Mouse (Mus musculus): ENCODE results near the gene Ndufb5.
"Not testable (repeated sequence)": the region's sequence is repeated elsewhere in the genome, so short reads cannot be mapped to it uniquely, and the experiment has no call there.

The Ndufb5 gene

GRCm38 (mm10) chr3:32736244-32737171, at the start of gene Ndufb5:
Ndufb5 (plus strand) TSS chr3:32736990.
- peak; percentile 97 to 98 for DNase-seq

GRCm38 (mm10) chr3:32687156-32687555, 49.6 kb upstream of the Ndufb5 start:
- DNase-seq, result no peak

GRCm38 (mm10) chr3:32689567-32689999, 47.2 kb upstream of the Ndufb5 start:
- DNase-seq, result no peak

DNA sequence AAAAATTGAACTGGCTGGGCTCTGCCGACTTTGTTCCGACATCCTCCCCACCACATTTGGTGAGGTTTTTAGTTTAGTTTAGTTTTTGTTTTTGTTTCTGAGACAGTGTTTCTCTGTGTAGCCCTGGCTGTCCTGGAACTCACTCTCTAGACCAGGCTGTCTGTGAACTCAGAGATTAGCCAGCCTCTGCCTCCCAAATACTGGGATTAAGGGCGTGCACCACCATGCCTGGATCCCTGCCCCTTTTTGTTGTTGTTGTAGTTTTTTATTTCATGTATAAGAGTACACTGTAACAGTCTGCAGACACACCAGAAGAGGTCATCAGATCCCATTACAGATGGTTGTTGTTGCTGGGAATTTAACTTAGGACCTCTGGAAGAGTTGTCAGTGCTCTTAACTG, 46.8 kb upstream of the Ndufb5 start:
- no peak for DNase-seq

DNA sequence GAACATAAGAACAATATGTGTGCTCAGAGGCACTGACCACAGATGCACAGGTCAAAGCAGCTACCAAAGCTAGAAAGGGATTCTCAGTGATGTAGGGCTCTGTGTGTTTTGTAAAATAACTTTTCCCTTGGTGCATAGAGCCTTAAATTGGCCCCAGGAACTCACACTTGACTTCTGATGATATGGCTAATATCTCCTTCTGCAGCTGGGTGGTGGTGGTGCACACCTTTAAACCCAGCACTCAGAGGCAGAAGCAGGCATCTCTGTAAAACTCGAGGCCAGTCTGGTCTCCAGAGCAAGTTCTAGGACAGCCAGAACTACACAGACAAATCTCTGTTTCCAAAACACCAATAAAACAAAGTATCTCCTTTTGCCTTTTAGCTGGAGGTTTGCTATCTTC, 45.9 kb upstream of the Ndufb5 start:
- no peak for DNase-seq

GRCm38 (mm10) chr3:32691841-32692240, 44.9 kb upstream of the Ndufb5 start:
- DNase-seq, result no peak

- no peak for DNase-seq
Observed at GRCm38 (mm10) chr3:32694211-32694610, 42.6 kb upstream of the Ndufb5 start.

- no peak for DNase-seq
Observed at GRCm38 (mm10) chr3:32694737-32695582, 41.8 kb upstream of the Ndufb5 start.

GRCm38 (mm10) chr3:32695583-32695980, 41.2 kb upstream of the Ndufb5 start:
- DNase-seq, result no peak

GRCm38 (mm10) chr3:32698228-32698863, 38.4 kb upstream of the Ndufb5 start:
- DNase-seq, result peak; percentile 91 to 95

- DNase-seq, result not testable (repeated sequence)
Observed at GRCm38 (mm10) chr3:32704021-32704420, 32.8 kb upstream of the Ndufb5 start.

DNA sequence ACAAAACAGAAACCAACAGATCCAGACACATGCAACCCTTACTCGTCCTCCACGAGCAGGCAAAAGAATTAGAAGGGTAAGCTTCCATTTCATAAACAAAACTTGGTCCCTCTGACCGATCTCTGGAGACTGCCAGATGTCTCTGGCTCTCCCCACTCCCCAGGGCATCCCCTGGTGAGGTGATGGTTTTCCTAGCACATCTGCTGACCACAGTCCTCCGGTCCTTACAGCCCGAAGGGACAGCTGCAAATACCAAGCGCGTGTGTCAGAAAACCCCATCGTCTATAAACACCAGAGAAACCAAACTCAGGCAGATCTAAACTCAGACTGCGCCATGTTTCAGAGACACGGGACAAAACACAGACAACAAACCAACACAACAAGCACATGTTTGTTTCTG, 32.2 kb upstream of the Ndufb5 start:
- not testable (repeated sequence) for DNase-seq

DNA sequence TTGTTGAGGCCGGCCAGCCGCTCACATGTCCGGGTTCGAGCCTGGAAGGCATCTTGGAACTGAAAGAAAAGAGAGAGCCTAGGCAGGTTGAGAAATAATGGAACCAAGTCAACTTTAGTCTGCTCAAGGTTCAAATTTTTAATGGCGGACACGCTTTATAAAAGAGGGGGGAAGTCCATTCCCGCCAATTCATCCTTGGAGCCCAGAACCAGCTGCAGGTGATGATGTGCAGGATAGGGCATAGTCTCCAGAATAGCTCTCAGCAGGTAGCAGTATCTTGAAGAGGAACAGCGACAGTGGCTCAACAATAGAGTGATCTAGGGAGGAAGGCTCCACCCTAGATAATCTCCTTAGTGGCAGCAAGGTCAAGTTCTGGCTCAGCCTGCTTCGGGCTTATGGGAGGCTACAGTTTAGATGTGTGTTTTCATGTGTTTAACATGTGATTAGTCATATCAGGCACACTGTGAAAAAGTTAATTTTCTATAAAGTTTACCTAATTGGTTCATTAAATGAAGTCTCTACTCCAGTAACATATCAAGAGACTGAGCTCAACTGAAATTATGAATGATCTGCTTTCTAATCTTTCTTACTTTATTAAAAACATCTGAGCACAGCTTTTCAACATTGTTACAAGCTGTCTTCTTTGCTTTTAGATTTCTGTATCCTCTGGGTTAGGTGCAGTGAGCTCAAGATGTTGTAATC, 31.0 kb upstream of the Ndufb5 start, which contains the start of gene Actl6a:
Actl6a (plus strand) TSS at position 652 of the 702 bp plus-strand sequence.
- not testable (repeated sequence) for DNase-seq

DNA sequence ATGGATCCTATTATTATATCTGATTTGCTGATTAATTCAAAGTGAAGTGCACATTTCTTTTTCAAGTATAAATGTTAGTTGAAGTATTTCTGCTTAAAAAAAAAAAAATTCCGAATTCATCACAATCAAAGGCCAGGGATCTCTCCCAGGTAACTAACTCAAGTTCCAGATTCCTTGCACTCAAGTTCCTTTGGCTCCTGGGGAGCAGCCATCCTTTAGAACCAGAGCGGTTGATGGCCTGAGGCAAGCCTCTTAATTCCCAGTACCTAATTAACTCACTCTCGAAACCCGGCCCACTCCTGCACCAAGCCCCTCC, 28.8 kb upstream of the Ndufb5 start:
- DNase-seq, result no peak

- peak; percentile 98 to 100 for DNase-seq
Observed at GRCm38 (mm10) chr3:32708368-32709231, 28.2 kb upstream of the Ndufb5 start.

GRCm38 (mm10) chr3:32709388-32709787, 27.4 kb upstream of the Ndufb5 start:
- DNase-seq, result no peak

DNA sequence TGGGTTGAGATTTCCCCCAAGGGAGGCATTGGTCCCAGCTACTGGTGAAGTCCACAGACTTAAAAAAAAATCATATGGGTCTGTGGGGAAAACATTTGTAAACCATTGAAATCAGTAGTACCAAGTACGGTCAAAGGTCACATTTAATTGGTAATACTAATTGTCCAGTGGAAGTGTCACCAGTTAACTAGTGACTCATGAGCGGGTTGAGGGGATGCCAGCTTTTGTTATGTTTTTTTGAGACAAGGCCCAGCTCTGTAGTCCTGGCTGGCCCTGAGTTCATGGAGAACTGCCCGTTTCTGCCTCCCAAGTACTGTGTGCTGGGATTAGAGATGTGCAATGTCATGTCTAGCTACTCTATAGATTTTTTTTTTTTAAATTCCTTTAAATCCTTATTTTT, 23.1 kb upstream of the Ndufb5 start:
- DNase-seq, result peak; percentile 9 to 39

GRCm38 (mm10) chr3:32717403-32717802, 19.4 kb upstream of the Ndufb5 start:
- not testable (repeated sequence) for DNase-seq

DNA sequence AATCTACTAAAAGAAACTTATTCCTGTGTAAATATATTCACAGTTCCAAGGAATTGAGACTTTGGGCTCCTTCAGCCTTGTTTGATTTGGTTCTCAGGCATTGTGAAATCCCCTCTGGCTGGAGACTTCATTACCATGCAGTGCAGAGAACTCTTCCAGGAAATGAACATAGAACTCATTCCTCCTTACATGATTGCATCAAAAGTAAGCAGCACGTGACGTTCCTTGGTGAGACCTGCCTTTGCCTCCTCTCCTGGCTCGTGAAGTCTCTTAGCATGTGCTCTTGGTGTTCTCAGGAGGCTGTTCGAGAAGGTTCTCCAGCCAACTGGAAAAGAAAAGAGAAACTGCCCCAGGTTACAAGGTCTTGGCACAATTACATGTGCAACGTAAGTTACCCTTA, 18.5 kb upstream of the Ndufb5 start:
- DNase-seq, result no peak

DNA sequence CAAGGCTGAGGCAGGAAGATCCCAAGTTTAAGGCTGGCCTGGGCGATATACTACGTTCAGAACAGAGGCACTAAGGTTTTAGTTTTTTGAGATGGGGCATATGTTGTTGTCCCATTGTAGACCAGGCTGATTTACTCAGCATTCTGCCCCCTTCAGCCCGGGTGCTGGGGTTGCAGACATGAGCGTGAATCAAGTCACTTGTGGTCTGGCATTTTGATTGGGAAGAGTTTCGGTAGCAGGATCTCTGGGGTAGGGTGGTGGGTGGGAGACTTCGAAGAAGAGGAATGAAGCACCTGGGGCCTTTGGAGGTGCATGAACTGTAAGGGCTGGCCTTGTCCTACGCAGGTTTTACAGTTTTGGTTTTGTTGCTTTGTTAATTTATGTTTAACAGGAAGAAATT, 12.6 kb upstream of the Ndufb5 start:
- no peak for DNase-seq

DNA sequence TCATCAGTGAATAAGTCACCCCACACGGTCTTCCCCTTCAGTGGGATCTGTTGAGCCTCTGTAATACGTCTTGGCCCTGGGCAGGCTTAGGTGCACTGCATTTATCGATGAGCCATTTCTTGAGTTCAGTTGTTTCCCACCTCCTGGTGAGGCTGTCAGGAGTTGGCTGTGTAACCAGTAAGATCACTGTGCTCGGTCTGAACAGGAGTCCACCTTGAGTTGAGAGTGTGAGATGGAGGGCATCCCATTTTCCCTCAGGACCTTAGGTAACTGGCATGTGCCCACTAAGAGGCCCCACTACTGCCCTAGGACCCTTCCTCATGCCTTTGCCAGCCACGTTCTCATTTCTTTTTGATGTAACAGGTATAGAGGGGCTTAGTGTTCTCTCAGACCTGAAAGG, 10.8 kb upstream of the Ndufb5 start:
- no peak for DNase-seq

Data from kidney, postnatal 36 days (tissue).